Mouse (Mus musculus) granulocyte monocyte progenitor cell, adult 5-6 weeks (primary cell): Measurements from ENCODE around the gene Smim14. TPM values are rescaled to one million over a fixed set of nuclear protein-coding genes. Genes with fewer than 3 reads are reported as not detected.
"Not testable (repeated sequence)": the region's sequence is repeated elsewhere in the genome, so short reads cannot be mapped to it uniquely, and the experiment has no call there.

Experiments
- ATAC-seq: replicated peaks from 2 replicates; pipeline ENCODE4 v1.8.0; 2016; ENCODE audit warnings: mild to moderate bottlenecking, moderate TSS enrichment, inconsistent platforms; ENCODE audit not compliant: poor library complexity, severe bottlenecking
- total RNA-seq, 2 experiments: library from RNA; stranded (forward) in 1 of 2; stranded (reverse) in 1 of 2; fragments of 200-712, 200-1000 nt in 1 of 2; fragments of >200 nt in 1 of 2; fragmentation: Nextera tagmentation in 1 of 2; gene quantifications; 2 replicates each; pipeline ENCODE4 v1.2.3; 2014 to 2017

The Smim14 gene
- total RNA-seq, 2 experiments from 2014 or later, result 95.5 to 127 TPM

DNA sequence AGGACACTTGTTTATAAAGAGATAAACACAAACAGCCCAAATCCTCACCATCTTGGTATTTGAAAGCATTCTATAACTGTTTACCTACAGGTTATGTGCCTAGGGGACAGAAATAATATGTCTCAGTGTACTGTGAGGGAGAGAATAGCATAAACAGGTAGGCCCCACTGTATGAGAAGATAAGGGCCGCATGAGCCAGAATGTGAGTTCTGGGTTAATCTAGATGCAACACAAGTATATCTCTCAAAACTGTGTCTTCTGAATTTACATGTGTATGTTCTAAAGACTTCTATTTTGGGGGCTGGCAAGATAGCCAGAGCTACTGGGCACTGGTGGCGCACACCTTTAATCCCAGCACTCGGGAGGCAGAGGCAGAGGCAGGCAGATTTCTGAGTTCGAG, 60.2 kb downstream of the Smim14 start:
- not testable (repeated sequence) for ATAC-seq

DNA sequence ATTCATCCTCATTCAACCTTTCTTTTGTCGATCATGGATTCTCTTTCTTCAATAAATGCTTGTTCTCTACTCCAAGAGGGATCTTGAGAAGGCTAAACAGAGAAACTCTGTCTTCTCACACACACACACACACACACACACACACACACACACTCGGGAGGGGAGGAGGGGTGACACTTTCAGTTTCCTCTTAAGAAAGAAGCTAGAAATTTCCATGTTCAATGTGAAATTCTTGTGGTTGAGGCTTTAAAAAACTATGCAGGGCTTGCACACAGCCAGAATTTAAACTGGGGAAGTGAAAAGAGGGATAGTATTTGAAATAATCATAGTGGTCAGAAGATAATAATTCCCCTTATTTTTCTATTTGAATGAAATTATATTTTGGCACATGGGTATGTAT, 61.2 kb downstream of the Smim14 start:
- ATAC-seq, result peak; percentile 84

DNA sequence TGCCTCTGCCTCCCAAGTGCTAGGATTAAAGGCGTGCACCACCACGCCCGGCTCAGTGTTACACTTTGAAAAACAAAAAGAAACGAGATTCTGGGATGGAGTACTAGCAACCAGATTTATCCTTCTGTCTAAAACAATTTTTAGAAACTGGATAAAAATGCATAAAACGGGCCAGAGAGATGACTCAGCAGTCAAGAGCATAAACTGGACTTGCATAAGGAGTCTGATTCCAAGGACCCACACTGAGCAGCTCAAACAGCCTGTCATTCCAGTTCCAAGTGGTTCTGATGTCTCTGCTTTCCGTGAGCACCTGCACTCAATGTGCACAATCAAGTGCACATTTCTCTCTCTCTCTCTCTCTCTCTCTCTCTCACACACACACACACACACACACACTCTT, 67.2 kb downstream of the Smim14 start:
- no peak for ATAC-seq

DNA sequence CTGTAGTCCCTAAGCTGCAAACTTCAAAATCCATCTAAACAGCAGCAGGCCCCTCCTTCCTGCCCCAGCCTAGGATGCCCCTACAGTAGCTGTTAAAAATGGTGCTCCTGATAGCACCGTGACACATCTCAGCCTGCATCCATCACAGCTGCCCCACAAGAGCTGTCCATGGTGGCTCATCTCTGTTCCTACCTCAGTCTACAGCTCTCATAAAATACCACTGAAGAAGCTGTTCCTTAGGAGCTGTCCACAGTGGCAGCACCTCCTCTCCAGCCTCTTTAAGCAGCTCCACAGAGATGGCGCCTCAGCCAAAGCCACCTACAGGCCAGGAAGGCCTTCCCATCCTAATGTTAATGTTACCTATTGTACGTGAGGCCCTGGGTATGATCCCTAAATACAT, 70.1 kb downstream of the Smim14 start:
- no peak for ATAC-seq

DNA sequence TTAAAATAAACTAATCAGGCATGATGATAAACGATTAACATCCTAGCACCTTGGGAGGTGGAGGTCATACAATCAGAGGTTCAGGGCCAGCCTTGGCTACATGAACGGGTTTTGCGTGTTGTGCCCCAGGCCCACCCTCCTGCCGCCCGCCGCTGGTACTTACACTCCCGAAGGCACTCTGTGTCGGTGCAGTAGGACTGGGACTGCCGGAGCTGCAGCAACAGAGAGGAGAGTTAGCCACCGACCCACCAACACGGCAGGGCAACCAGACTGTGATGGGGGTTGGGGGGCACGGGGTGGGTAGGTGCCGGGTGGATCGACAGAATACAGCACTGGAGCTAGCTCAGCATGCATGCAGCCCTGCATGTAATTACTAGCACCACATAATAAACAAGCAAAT, 76.6 kb downstream of the Smim14 start:
- no peak for ATAC-seq

DNA sequence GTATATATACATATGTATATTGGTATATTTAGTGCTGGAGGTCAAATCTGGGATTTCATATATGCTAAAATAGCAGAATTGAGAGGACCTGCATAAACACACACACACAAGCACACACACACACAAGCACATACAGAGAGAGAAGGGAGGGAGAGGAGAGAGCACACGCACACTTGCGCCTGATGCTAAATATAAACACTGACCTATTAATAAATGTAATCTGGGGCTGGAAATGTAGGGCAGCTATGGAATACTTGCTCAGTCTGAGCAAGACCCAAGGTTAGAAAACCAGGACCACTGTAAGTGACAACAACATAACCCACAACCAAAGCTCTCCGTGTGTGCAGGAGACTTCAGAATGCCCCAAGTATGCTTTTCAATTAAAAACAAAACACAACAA, 77.5 kb downstream of the Smim14 start:
- no peak for ATAC-seq

DNA sequence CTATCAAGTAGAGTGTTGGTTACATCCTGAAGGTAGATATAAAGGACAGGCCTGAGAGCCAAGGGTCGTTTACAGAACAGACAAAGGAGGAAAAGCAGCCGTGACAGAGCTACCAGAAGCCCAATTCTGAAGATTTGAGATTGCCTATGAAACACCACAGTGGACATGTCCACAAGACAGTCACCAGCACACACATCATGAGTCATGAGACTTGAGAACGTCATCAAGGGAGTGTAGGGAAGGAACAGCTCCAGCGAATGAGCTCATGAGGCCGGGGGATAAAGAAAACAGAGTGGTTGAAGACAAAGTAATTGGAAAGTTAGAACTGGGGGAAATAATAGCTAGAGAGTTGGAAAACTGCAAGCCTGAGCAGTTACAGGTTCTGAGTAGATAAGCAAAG, 79.1 kb downstream of the Smim14 start:
- ATAC-seq, result no peak

DNA sequence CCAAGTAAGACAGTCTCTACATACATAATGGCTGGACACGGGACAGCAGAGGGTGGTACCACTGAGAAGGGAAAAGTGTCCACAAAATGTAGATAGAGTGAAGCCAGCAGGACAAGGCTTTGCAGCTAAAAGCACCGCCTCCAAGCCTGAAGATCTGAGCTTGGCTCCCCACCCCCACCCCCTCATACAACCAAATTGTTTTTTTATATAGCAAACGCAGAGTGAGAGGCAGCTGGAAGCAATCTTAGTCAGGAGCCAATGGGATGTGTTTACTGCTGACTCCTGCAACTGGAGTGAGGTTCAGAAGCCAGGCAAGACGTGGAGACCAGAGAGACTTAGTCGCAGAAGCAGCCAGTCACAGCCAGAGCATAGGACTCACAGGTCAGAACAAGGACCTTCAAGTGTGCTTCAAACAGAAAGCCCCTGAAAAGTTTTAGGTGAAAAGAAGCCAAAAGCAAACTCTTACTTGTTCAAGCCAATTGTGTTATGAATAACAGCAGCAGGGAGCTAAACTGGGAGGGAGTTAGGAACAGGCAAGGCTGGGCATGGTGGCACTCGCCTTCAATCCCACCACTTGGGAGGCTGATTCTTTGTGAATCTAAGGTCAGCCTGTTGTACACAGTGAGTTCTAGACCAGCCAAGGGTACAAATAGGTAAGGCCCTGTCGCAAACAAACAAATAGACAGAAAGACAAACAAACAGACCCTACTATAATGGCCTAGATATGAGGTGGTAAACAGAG, 79.7 kb downstream of the Smim14 start:
- no peak for ATAC-seq

DNA sequence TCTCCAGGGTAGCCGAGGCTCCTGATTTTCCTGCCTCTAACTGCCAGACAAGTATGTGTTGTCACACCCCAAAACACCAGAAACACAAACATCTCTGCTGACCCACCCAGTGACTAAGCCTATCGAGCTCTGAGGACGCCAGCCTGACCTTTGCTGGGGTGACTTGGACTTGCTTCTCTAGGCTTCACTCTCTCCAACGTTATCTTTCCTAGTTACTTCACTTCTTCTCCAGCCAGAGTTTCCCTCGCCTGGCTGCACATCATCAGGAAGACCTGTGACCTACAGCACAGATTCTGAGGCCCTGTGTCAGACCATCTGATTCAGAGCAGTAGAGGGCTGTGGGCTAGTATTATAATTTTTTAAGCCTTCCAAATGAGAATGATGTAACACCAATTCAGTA, 82.2 kb downstream of the Smim14 start:
- ATAC-seq, result no peak

DNA sequence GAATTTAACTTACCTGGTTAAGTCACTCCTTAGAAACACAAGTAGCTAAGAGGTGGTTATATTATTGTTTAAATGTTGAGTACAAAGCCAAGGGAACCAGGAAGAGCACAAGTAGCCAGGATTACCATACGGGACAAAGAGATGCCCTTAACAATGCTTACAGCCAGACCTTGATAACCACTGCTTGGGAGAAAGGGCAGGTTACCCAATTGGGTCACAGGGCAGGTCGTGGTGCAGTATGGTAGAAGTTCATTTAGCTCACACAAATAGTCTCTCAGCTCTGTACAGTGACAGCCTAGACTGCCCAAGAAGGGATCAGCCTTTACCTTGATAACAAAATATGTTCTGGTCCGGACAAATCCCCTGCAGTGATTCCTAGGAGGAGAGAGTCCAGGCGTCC, 88.0 kb downstream of the Smim14 start:
- no peak for ATAC-seq

DNA sequence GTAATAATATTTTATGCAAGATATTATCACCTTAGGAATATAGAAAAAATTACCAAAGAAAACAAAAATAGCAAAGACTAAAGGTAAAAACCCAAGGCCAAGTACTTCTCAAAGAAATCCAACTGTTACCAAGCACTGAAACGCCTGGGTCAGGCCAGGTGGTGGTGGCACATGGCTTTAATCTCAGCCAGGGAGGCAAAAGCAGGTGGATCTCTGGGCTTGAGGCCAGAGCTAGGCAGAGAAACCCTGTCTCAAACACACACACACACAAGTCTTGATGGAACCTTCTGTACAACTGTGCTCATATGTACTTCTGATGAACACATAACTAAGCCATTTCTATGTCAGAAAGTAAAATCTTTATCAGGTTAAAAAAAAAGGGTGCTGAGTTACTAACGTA, 89.2 kb downstream of the Smim14 start:
- no peak for ATAC-seq

DNA sequence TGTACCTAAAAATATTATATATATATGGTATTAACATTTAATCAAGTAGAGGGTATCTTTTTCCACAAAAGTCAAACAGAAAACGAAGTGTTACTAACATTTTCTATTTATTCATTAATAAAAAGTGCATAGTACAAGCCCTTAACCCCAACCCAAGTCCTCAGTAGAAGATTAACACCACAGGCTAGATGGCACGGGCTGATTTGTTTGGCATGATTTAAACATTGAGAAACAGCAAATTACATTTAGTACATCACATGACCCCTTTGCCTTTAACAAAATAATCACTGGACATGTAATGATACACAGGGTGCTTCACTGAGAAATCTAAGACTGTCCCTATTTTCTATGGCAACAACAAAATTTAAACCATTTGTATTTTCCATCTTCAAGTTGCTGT, 90.2 kb downstream of the Smim14 start:
- no peak for ATAC-seq

DNA sequence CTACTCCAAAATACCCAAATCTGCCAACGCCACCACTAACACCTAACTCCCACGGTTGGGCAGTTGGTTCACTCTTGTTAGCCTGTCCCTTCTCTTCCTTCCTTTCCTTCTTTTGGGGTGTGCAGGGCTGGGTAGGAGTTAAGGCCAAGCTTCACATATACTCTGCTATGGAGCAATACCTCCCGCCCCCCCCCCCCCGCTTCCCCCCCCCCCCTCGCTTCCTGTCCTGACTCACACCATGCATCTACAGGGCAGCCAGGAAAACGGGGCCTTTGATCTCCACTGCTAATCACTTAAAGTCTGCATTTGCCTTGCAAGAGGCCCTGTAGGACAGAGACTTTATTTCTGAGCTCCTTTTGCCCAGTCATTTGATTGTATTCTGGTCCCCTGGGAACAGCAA, 92.0 kb downstream of the Smim14 start:
- peak; percentile 77 for ATAC-seq

DNA sequence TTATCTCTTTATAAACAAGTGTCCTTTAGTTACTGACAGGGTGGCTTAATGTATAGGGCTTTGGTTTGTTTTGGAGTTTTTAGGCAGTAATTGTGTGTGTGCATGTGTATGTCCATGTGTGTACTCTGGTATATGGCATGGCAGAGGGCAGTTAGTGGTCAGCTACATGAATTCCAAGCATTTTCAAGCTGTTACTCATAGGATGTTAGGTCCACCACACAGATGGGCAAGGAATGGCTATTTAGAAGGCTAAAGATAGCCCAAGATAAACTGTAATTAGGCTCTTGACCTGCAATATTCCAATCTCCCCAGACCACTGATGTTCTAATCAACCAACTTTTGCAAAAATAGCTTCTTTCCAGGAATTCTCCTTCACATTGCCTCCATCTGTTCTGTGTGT, 98.9 kb downstream of the Smim14 start:
- ATAC-seq, result no peak

DNA sequence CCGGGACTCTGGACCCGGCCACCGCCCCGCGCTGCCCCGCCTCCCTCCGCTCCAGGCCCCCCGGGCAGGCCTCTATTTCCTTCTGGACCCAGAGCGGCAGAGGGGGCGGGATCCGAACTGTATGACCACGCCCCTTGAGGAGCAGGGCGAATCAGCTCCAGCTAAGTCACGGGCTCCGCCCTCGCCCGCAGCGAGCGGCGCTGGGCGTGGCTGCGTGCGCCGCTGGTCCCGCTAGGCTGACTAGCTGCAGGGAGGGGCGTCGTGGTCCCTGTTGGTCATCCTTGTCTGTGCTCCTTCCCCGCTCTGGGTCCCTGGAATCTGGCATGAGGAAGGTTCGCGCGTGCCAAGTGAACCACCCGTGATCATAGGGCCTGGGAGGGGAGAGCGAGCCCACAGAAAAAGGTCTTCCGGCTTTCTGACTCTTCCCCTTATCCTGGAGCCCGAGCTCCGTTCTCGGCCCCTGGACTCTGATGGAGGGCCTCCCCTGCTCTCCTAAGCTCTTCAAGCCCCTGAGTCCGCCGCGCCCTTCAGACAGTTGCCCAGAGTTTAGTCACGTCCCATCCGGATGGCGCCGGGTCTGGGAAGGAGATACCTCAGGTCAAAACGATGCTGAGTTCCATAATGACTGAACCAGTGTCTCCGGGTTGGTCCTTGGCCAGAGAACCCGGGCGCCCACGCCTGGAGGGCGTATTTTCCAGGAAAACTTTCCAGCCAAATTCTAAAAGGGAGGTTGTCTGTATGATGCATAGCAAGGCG, 101.0 kb downstream of the Smim14 start, which contains the start of gene Ugdh:
Gene Ugdh (minus strand): TSS at position 144 of the 756 bp plus-strand sequence.
- peak; percentile 92 for ATAC-seq

DNA sequence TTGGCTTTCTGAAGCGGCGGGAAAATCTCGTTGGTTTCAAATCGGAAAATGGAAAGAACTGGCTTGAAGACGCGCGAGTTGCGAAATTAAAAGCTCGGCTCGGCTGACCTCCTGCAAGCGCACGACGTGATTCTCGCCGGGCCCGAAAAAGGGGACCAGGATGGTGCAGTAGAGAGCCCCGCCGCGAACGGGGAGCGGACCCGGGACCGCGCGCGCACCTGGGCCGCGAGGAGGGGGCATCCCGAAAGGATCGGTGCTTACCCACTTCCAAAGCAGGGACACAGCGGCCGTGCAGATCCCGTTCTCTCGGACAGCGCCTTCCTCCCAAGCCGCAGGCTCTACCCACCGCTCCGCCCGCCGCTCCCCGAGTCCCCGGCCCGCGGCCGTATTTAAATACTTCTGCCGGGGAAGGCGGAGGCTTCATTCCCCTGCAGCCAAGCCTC, 101.6 kb downstream of the Smim14 start:
- ATAC-seq, result peak; percentile 15; the same call in 1 of the 2 replicates

DNA sequence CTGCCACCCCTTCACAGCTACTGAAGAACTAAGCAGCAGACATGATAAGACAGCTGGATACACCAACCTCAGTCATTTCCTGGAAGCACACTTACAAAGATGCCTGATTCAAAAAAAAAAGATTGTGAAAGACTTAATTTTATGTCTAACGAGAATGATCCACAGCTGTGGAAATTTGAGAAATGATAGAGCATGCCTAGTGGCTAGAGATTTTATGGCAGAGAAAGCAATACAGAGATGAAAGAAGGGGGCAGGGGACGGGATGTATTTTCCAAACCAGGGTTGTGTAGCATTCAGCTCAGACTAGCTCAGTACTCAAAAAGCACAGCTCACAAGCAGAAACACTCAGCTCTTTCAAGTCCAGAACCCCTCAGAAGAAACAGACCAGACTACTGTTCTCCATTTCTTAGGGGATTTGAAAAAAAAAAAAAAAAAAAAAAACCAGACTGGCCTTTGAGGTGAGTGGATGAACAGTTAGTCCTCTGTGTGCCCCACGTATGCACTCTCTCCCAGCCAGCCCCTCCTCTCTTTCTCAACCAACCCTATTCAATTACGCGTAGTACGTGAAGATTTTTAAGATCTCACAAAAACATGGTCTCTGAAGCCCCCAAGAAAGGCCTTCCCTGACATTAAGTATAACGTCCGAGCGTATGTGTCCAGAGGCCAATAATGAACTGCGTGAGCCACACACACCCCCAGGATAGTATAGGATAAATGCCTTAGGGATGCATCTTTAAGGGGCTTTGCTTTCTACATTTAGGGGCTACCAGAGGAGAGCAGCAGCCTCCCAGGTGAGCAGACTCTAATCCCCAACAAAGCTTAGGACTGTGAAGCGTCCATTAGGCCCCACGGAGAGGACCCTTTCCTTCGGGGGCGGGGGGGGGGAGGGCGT, 102.3 kb downstream of the Smim14 start:
- ATAC-seq, result peak; percentile 9; the same call in 1 of the 2 replicates

DNA sequence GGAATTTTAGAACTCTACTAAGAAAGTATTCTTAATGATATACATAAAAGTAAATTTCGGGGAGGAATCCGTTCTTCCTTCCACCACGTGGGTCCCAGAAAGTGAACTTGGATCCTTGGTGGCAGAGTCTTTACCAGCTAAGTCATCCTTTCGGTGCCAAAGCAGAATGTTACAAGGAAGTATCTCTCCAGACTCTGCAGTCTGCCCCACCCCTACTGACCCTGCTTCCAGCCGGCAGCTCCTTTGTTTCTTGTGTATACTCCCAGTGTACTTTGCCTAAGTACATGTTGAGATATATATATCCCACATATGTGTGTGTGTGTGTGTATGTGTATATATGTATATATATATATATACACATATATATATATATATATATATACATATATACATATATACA, 107.5 kb downstream of the Smim14 start:
- no peak for ATAC-seq

DNA sequence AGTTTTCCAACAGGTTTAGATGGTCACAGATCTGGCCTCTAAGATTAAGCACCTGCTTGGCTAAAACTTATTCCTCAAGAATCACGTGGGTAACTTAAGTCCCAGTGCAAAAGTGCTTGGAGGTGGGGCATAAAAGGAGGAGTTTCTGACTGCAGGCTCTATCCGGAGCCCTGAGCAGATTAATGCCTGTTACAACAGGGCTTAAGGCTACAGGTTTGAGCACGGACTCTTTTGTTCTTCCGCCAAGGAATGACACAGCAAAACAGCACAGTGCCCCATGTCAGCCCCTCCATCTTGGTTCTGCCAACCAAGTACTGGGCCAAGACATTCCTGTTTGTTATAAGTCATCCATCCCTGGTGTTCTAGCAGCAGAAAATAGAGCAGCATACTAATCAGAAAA, 108.7 kb downstream of the Smim14 start:
- no peak for ATAC-seq

DNA sequence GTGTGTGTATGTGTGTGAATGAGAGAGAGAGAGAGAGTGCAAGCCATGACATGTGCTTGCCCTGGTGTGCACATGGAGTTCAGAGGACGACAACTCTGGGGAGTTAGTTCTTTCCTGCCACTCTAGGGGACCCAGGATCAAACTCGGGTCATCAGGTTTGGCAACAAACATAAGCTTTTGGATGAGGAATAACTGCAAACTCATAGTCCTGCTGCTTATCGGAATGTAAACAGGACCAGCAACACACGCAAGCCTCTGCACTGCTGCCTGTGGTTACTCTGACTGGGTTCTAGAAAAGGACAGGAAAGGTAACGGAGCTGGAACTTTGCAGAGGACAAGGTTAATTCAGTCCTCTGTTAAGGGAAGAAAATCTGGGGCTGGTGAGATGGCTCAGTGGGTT, 111.7 kb downstream of the Smim14 start:
- no peak for ATAC-seq

DNA sequence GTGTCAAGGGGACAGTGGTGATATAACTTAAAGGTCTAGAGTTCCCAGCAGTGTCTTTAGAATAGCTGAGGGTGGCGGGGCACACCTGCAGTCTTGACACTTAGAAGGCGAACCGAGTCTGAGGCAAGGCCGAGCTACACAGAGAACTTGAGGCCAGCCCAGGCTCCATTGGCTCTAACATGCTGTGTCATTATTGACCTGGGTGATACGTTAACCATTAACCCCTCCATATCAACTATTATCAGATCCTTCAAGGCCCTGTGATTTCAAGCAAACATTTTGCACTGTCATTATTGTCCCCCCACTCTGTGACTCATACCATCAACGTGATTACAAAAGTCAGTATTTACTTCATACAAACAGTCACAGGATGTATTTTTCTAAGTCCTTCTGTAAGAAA, 112.8 kb downstream of the Smim14 start:
- no peak for ATAC-seq
